31 mouse cellular contexts compared by ENCODE assay signal in the genomic region with DNA sequence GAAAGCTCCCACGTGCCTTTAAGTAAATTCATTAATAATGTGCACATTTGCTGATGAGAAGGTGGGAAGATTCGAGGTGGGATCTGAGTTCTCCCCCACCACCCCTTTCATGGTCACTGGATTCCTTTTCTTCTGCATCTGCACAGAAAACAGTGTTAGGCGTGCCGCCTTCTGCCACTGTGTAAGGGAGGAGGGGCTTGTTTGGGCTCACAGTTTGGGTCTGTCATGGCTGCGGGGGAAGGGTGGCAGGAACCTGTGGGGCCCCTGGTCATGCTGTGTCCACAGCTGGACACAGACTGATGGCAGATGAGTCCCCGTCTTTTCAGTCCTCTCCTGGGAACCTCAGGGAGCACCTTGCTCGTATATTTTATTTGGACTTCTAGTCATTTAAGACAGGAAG. TPM values are rescaled to one million over a fixed set of nuclear protein-coding genes. Genes with fewer than 3 reads are reported as not detected.
A peak's percentile ranks its signal among the peaks of the same experiment; 100 is the strongest.
DNase-seq lines count a peak whose midpoint lies in the region; ATAC-seq lines count a peak whose summit lies in the region.
"Had no signal": no experiment of that assay in that cellular context is flagged by ENCODE, and none has a peak within 500 bp of the region (broad histone marks: within the 10 kb centered on the region; RNA-seq: fewer than 3 reads in every experiment).

No protein-coding gene starts in this region.

- H3K4me2 ChIP-seq in midbrain, embryonic 11.5 days: no peak overlapping the region
- H3K4me2 ChIP-seq: embryonic facial prominence, embryonic 13.5 days; embryonic facial prominence, embryonic 15.5 days; forebrain, embryonic 12.5 days had no signal

- no peak overlapping the region for H3K27ac ChIP-seq in midbrain, embryonic 11.5 days (ENCODE audit: low read depth, low read length)
- H3K27ac ChIP-seq in midbrain, embryonic 10.5 days (replicated peaks): no peak overlapping the region
- H3K27ac ChIP-seq: embryonic facial prominence, embryonic 13.5 days; embryonic facial prominence, embryonic 15.5 days; forebrain, embryonic 10.5 days; forebrain, embryonic 12.5 days had no signal

- no peak overlapping the region for H3K4me3 ChIP-seq in midbrain, embryonic 11.5 days (ENCODE audit: low read depth, low read length)
- no peak overlapping the region for H3K4me3 ChIP-seq in midbrain, embryonic 10.5 days
- H3K4me3 ChIP-seq: embryonic facial prominence, embryonic 13.5 days; embryonic facial prominence, embryonic 15.5 days; erythroblast, embryonic 14.5 days; forebrain, embryonic 10.5 days; forebrain, embryonic 12.5 days had no signal

- DNase-seq in midbrain, embryonic 11.5 days (ENCODE audit: low spot score, missing footprints): peak; percentile 28
- DNase-seq in midbrain, embryonic 10.5 days (ENCODE audit: low spot score): no peak
- DNase-seq in thymus, postnatal 14 days: peak; percentile 45
- no peak for DNase-seq in thymus, postnatal 36 days
- DNase-seq in A20 (ENCODE audit: low read depth, low spot score): peak; percentile 40
- DNase-seq in T-cell, adult 2 months (ENCODE audit: low spot score): peak; percentile 20
- DNase-seq in ovary, adult 18-20 months (ENCODE audit: low spot score): no peak
- DNase-seq: adrenal gland, adult 2 months; adrenal gland, postnatal 10 days; adrenal gland, postnatal 25 days; B cell, adult 2 months; cerebellum, adult 11 months; cerebellum, adult 18-20 months; cerebellum, adult 8-10 months; cerebellum, adult 9-11 months; cerebellum, postnatal 14 days; cerebellum, postnatal 36 days; embryo, embryonic 11 days had no signal

- H3K27me3 ChIP-seq in midbrain, embryonic 11.5 days (ENCODE audit: control insufficient read depth, insufficient read depth, low read length): no peaks in the 10 kb centered on the region
- no peaks in the 10 kb centered on the region for H3K27me3 ChIP-seq in midbrain, embryonic 10.5 days (ENCODE audit: low read depth, poor library complexity, severe bottlenecking)
- H3K27me3 ChIP-seq: CH12.LX; embryonic facial prominence, embryonic 15.5 days; forebrain, embryonic 12.5 days had no signal

- no peaks in the 10 kb centered on the region for H3K9me3 ChIP-seq in midbrain, embryonic 11.5 days (ENCODE audit: control insufficient read depth, low read length)
- no peaks in the 10 kb centered on the region for H3K9me3 ChIP-seq in midbrain, embryonic 10.5 days (replicated peaks)
- H3K9me3 ChIP-seq: embryonic facial prominence, embryonic 13.5 days; embryonic facial prominence, embryonic 15.5 days; forebrain, embryonic 10.5 days; forebrain, embryonic 12.5 days; G1E had no signal

- no peak overlapping the region for H3K9ac ChIP-seq in midbrain, embryonic 11.5 days (ENCODE audit: low read length)
- H3K9ac ChIP-seq: embryonic facial prominence, embryonic 13.5 days; embryonic facial prominence, embryonic 15.5 days; forebrain, embryonic 12.5 days had no signal

- WGBS in midbrain, embryonic 11.5 days: 53% methylated on average over 7 of the region's 7 CpGs
- 66% methylated on average over 7 of the region's 7 CpGs for WGBS in midbrain, embryonic 10.5 days

- H3K4me1 ChIP-seq in midbrain, embryonic 11.5 days (ENCODE audit: control insufficient read depth, insufficient read depth, low read length): no peaks in the 10 kb centered on the region
- H3K4me1 ChIP-seq in midbrain, embryonic 10.5 days: peaks cover 5% of the 10 kb centered on the region; the same call in 1 of the 2 replicates
- H3K4me1 ChIP-seq: embryonic facial prominence, embryonic 13.5 days; embryonic facial prominence, embryonic 15.5 days; forebrain, embryonic 12.5 days had no signal

- no peak for ATAC-seq in midbrain, embryonic 11.5 days (ENCODE audit: low FRiP score)
- ATAC-seq: CD4-positive, CD25-positive, alpha-beta regulatory T cell, adult 4 months; forebrain, embryonic 14.5 days; forebrain, embryonic 16.5 days; Patski had no signal

- H3K36me3 ChIP-seq in midbrain, embryonic 11.5 days (ENCODE audit: control insufficient read depth, insufficient read depth, low read length): no peaks in the 10 kb centered on the region
- no peaks in the 10 kb centered on the region for H3K36me3 ChIP-seq in midbrain, embryonic 10.5 days
- H3K36me3 ChIP-seq: embryonic facial prominence, embryonic 13.5 days; embryonic facial prominence, embryonic 15.5 days; forebrain, embryonic 10.5 days; forebrain, embryonic 12.5 days; G1E had no signal

RNA-seq across cellular contexts. Expression of a gene that starts 32.2 kb away (rescaled TPM):
- 0.79 and 1.3 TPM in 2 replicates for polyA plus RNA-seq in midbrain, embryonic 11.5 days (2014; fragmentation: Nextera tagmentation; extraction: Ambion mirVana)
- polyA plus RNA-seq in midbrain, embryonic 10.5 days (2016; fragmentation: Nextera tagmentation; extraction: Ambion mirVana): 0.62 and 0.89 TPM in 2 replicates
- polyA plus RNA-seq: Patski had no signal

RNA-seq across cellular contexts. Expression of a gene that starts 32.9 kb away (rescaled TPM):
- not detected in 2 replicates for polyA plus RNA-seq in midbrain, embryonic 11.5 days (2014; fragmentation: Nextera tagmentation; extraction: Ambion mirVana)
- polyA plus RNA-seq in midbrain, embryonic 10.5 days (2016; fragmentation: Nextera tagmentation; extraction: Ambion mirVana): not detected in 2 replicates
- polyA plus RNA-seq: adrenal gland, adult 2 months; brain, embryonic 14.5 days; CD4-positive, CD25-positive, alpha-beta regulatory T cell, adult 4 months; embryonic facial prominence, embryonic 11.5 days; erythroblast, embryonic 14.5 days; forebrain, embryonic 14.5 days; forebrain, embryonic 16.5 days; G1E; Patski had no signal

RNA-seq across cellular contexts. Expression of a gene that starts 54.9 kb away (rescaled TPM):
- not detected in 2 replicates for polyA plus RNA-seq in midbrain, embryonic 11.5 days (2014; fragmentation: Nextera tagmentation; extraction: Ambion mirVana)
- not detected in 2 replicates for polyA plus RNA-seq in midbrain, embryonic 10.5 days (2016; fragmentation: Nextera tagmentation; extraction: Ambion mirVana)
- polyA plus RNA-seq: brain, embryonic 14.5 days; embryonic facial prominence, embryonic 11.5 days; erythroblast, embryonic 14.5 days; forebrain, embryonic 10.5 days; forebrain, embryonic 14.5 days; G1E; Patski had no signal

Comparison
In these comparisons a context has a peak if more than half of its experiments do, and no peak if none do; other contexts are left out.
1. DNase-seq: peak in midbrain, embryonic 11.5 days (single experiment), thymus, postnatal 14 days (single experiment), A20 (single experiment) and T-cell, adult 2 months (single experiment); none in midbrain, embryonic 10.5 days (single experiment), thymus, postnatal 36 days (0 of 2) and ovary, adult 18-20 months (single experiment).